Mouse (Mus musculus) heart, adult 2 months (tissue): ENCODE measurements around the gene Ttc28.

Experiments used
- CTCF ChIP-seq: fragments of 200-600 bp; IDR thresholded peaks from 2 replicates; pipeline ENCODE4 v1.8.1; 2022; ENCODE audit warnings: antibody characterized with exemption, mild to moderate bottlenecking, moderate library complexity
- POLR2A ChIP-seq: fragments of 200-500 bp; IDR thresholded peaks from 2 replicates; pipeline ENCODE4 v1.6.1; 2011; ENCODE audit warnings: mild to moderate bottlenecking, low read depth, low read length, control low read depth; ENCODE audit not compliant: insufficient read depth

DNA sequence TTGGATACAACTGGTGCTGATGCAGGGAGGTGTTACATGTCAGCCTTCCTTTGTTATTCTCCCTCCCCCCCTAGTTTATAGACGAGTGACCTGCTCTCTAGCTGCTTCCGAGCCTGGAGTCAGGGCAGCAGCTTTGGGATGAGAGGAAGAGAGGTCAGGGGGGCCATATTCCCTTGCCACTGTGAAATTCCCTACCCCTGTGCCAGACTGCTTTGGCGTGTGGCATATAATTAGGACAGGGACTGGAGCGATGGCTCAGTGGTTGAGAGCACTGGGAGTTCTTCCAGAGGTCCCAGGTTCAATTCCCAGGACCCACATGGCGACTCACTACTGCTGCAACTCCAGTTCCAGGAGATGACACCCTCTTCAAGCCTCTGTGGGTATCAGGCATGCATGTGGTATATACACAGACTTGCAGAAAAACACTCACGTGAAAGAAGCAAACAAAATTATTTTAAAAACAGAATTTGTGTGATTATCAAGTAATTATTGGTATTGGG lies 180.7 kb downstream of the Ttc28 start:
- TF ChIP-seq POLR2A (no peak), CTCF (no peak)
